21 mouse cellular contexts compared by ENCODE assay signal in genomic region chr8:109904928-109905668, GRCm38 (mm10). TPM values are rescaled to one million over a fixed set of nuclear protein-coding genes. Genes with fewer than 3 reads are reported as not detected.
"Had no signal": no experiment of that assay in that cellular context is flagged by ENCODE, and none has a peak within 500 bp of the region (broad histone marks: within the 10 kb centered on the region; RNA-seq: fewer than 3 reads in every experiment).

No protein-coding gene starts in this region.

- H3K27ac ChIP-seq: kidney, embryonic 15.5 days; limb, embryonic 10.5 days; limb, embryonic 13.5 days; liver, embryonic 12.5 days; liver, embryonic 15.5 days; lung, embryonic 15.5 days; neural tube, embryonic 12.5 days; stomach, postnatal 0 days had no signal

- H3K4me1 ChIP-seq: kidney, embryonic 15.5 days; limb, embryonic 10.5 days; limb, embryonic 13.5 days; liver, embryonic 12.5 days; lung, embryonic 15.5 days; neural tube, embryonic 12.5 days had no signal

- H3K4me2 ChIP-seq: kidney, embryonic 15.5 days; limb, embryonic 13.5 days; liver, embryonic 12.5 days; liver, embryonic 15.5 days; lung, embryonic 15.5 days; midbrain, embryonic 11.5 days; neural tube, embryonic 12.5 days had no signal

- H3K27me3 ChIP-seq: kidney, embryonic 15.5 days; limb, embryonic 13.5 days; liver, embryonic 12.5 days; liver, embryonic 15.5 days; lung, embryonic 15.5 days; neural tube, embryonic 12.5 days had no signal

- DNase-seq: kidney, adult 8-10 months; kidney, postnatal 10 days; kidney, postnatal 36 days; liver; lung, adult 18-20 months; lung, postnatal 10 days; lung, postnatal 36 days; midbrain, embryonic 14.5 days; thymus, adult 2 months; thymus, postnatal 36 days had no signal

- ATAC-seq: liver, embryonic 12.5 days had no signal

- H3K4me3 ChIP-seq: kidney, embryonic 15.5 days; limb, embryonic 10.5 days; limb, embryonic 13.5 days; liver, embryonic 12.5 days; liver, embryonic 15.5 days; lung, embryonic 15.5 days; neural tube, embryonic 12.5 days had no signal

- H3K9me3 ChIP-seq: kidney, embryonic 15.5 days; limb, embryonic 10.5 days; limb, embryonic 13.5 days; liver, embryonic 12.5 days; liver, embryonic 15.5 days; lung, embryonic 15.5 days; neural tube, embryonic 12.5 days had no signal

- H3K9ac ChIP-seq: kidney, embryonic 15.5 days; limb, embryonic 13.5 days; liver, embryonic 12.5 days; liver, embryonic 15.5 days; lung, embryonic 15.5 days; neural tube, embryonic 12.5 days had no signal

RNA-seq across cellular contexts. Expression of gene Marveld3, which starts 56.9 kb away (rescaled TPM):
- total RNA-seq: left cerebral cortex, postnatal 25 days; megakaryocyte-erythroid progenitor cell, adult 5-6 weeks had no signal
